In genomic region chr8:12445258-12445657, GRCm38 (mm10) we compare ENCODE assay signal across 22 mouse cellular contexts. TPM values are rescaled to one million over a fixed set of nuclear protein-coding genes. Genes with fewer than 3 reads are reported as not detected.
DNase-seq lines count a peak whose midpoint lies in the region; ATAC-seq and TF ChIP-seq lines count a peak whose summit lies in the region.
"Had no signal": no experiment of that assay in that cellular context is flagged by ENCODE, and none has a peak within 500 bp of the region (broad histone marks: within the 10 kb centered on the region; RNA-seq: fewer than 3 reads in every experiment).

No protein-coding gene starts in this region.

- H3K27ac ChIP-seq in forebrain, embryonic 10.5 days = peak overlapping the region; percentile 35; the same call in 1 of the 2 replicates
- H3K27ac ChIP-seq in forebrain, postnatal 0 days (ENCODE audit: low read depth, low read length) = no peak overlapping the region
- H3K27ac ChIP-seq in forebrain, embryonic 16.5 days (ENCODE audit: low read length) = no peak overlapping the region
- H3K27ac ChIP-seq in forebrain, embryonic 11.5 days (ENCODE audit: low read depth, low read length) = no peak overlapping the region
- H3K27ac ChIP-seq: embryonic facial prominence, embryonic 13.5 days; embryonic facial prominence, embryonic 15.5 days had no signal

- H3K4me3 ChIP-seq in forebrain, embryonic 10.5 days = no peak overlapping the region
- no peak overlapping the region for H3K4me3 ChIP-seq in forebrain, postnatal 0 days (ENCODE audit: low read depth, low read length)
- H3K4me3 ChIP-seq in forebrain, embryonic 16.5 days (replicated peaks; ENCODE audit: low read length) = no peak overlapping the region
- H3K4me3 ChIP-seq in forebrain, embryonic 11.5 days (ENCODE audit: low read depth, low read length) = no peak overlapping the region
- H3K4me3 ChIP-seq: embryonic facial prominence, embryonic 13.5 days; embryonic facial prominence, embryonic 15.5 days; erythroblast, embryonic 14.5 days had no signal

- WGBS in forebrain, embryonic 10.5 days = 72% methylated on average over 2 of the region's 2 CpGs
- WGBS in forebrain, postnatal 0 days = 83% methylated on average over 2 of the region's 2 CpGs
- 66% methylated on average over 2 of the region's 2 CpGs for WGBS in forebrain, embryonic 16.5 days
- WGBS in forebrain, embryonic 11.5 days = 67% methylated on average over 2 of the region's 2 CpGs

- no peaks in the 10 kb centered on the region for H3K36me3 ChIP-seq in forebrain, embryonic 10.5 days (replicated peaks)
- no peaks in the 10 kb centered on the region for H3K36me3 ChIP-seq in forebrain, postnatal 0 days (ENCODE audit: insufficient read depth)
- H3K36me3 ChIP-seq in forebrain, embryonic 16.5 days (ENCODE audit: control insufficient read depth, insufficient read depth) = no peaks in the 10 kb centered on the region
- no peaks in the 10 kb centered on the region for H3K36me3 ChIP-seq in forebrain, embryonic 11.5 days (ENCODE audit: control insufficient read depth, insufficient read depth, low read length)
- H3K36me3 ChIP-seq: embryonic facial prominence, embryonic 13.5 days; embryonic facial prominence, embryonic 15.5 days had no signal

- no peak overlapping the region for H3K9ac ChIP-seq in forebrain, postnatal 0 days
- no peak overlapping the region for H3K9ac ChIP-seq in forebrain, embryonic 16.5 days (replicated peaks; ENCODE audit: low read depth, low read length)
- H3K9ac ChIP-seq in forebrain, embryonic 11.5 days (ENCODE audit: low read length) = no peak overlapping the region
- H3K9ac ChIP-seq: embryonic facial prominence, embryonic 15.5 days had no signal

- H3K27me3 ChIP-seq in forebrain, embryonic 10.5 days (ENCODE audit: poor library complexity, severe bottlenecking) = peaks cover 55% of the 10 kb centered on the region
- no peaks in the 10 kb centered on the region for H3K27me3 ChIP-seq in forebrain, postnatal 0 days (ENCODE audit: insufficient read depth, low read length)
- H3K27me3 ChIP-seq in forebrain, embryonic 16.5 days (replicated peaks; ENCODE audit: control insufficient read depth, insufficient read depth, low read length) = no peaks in the 10 kb centered on the region
- peaks cover 5% of the 10 kb centered on the region; the same call in 1 of the 2 replicates for H3K27me3 ChIP-seq in forebrain, embryonic 11.5 days (ENCODE audit: control insufficient read depth, insufficient read depth, low read length)

- TF ChIP-seq CTCF in forebrain, postnatal 0 days (IDR thresholded peaks at IDR 0.05; ENCODE audit: low read depth) = no peak

- DNase-seq in forebrain, embryonic 10.5 days (ENCODE audit: extremely low spot score, low spot score) = no peak
- DNase-seq in forebrain, postnatal 0 days = no peak
- no peak for DNase-seq in forebrain, embryonic 11.5 days (ENCODE audit: low spot score)
- peak; percentile 60 for DNase-seq in ES-CJ7 (ENCODE audit: low read depth, low spot score)
- DNase-seq: adrenal gland, adult 2 months; adrenal gland, postnatal 10 days; adrenal gland, postnatal 25 days; B cell, adult 2 months; cerebellum, adult 11 months; cerebellum, adult 18-20 months; cerebellum, adult 8-10 months; cerebellum, adult 9-11 months; cerebellum, postnatal 14 days; cerebellum, postnatal 36 days had no signal

- no peak for ATAC-seq in forebrain, postnatal 0 days
- ATAC-seq in forebrain, embryonic 16.5 days = 0 out of 2 replicates have a peak, but pooled peaks have one; percentile 13
- ATAC-seq in forebrain, embryonic 11.5 days (replicated peaks; ENCODE audit: low FRiP score) = no peak
- ATAC-seq: CD4-positive, CD25-positive, alpha-beta regulatory T cell, adult 4 months had no signal

- H3K4me1 ChIP-seq in forebrain, embryonic 10.5 days = peaks cover 30% of the 10 kb centered on the region
- peaks cover 5% of the 10 kb centered on the region; the same call in 1 of the 2 replicates for H3K4me1 ChIP-seq in forebrain, postnatal 0 days (ENCODE audit: insufficient read depth)
- H3K4me1 ChIP-seq in forebrain, embryonic 16.5 days (replicated peaks; ENCODE audit: control insufficient read depth, insufficient read depth, low read length) = peaks cover 11% of the 10 kb centered on the region
- H3K4me1 ChIP-seq in forebrain, embryonic 11.5 days (replicated peaks; ENCODE audit: control insufficient read depth, insufficient read depth, low read length) = peaks cover 10% of the 10 kb centered on the region

- H3K9me3 ChIP-seq in forebrain, embryonic 10.5 days = peaks cover 6% of the 10 kb centered on the region; the same call in 1 of the 2 replicates
- H3K9me3 ChIP-seq in forebrain, postnatal 0 days (ENCODE audit: low read length) = no peaks in the 10 kb centered on the region
- no peaks in the 10 kb centered on the region; the same call in 1 of the 2 replicates for H3K9me3 ChIP-seq in forebrain, embryonic 16.5 days (ENCODE audit: control insufficient read depth, low read length)
- H3K9me3 ChIP-seq in forebrain, embryonic 11.5 days (ENCODE audit: control insufficient read depth, low read length) = no peaks in the 10 kb centered on the region; the same call in 1 of the 2 replicates
- H3K9me3 ChIP-seq: embryonic facial prominence, embryonic 13.5 days; embryonic facial prominence, embryonic 15.5 days had no signal

- no peak overlapping the region for H3K4me2 ChIP-seq in forebrain, postnatal 0 days (ENCODE audit: low read depth)
- H3K4me2 ChIP-seq in forebrain, embryonic 16.5 days (ENCODE audit: low read length) = no peak overlapping the region
- H3K4me2 ChIP-seq in forebrain, embryonic 11.5 days (ENCODE audit: low read depth, low read length, severe bottlenecking) = no peak overlapping the region
- H3K4me2 ChIP-seq: embryonic facial prominence, embryonic 15.5 days had no signal

RNA-seq across cellular contexts. Expression of gene Sox1, which starts 50.2 kb away (rescaled TPM):
- polyA plus RNA-seq in forebrain, embryonic 10.5 days (2016; fragmentation: Nextera tagmentation; extraction: Ambion mirVana) = 4.2 and 4.3 TPM in 2 replicates
- total RNA-seq in forebrain, postnatal 0 days (2014; rRNA removed) = 22.5 and 36.5 TPM in 2 replicates
- polyA plus RNA-seq in forebrain, postnatal 0 days (2015; fragmentation: Nextera tagmentation; extraction: Ambion mirVana) = 2.6 and 4.3 TPM in 2 replicates
- polyA plus RNA-seq in forebrain, embryonic 16.5 days (2015; fragmentation: Nextera tagmentation; extraction: Ambion mirVana) = 4.4 and 4.5 TPM in 2 replicates
- 11.3 and 12.4 TPM in 2 replicates for polyA plus RNA-seq in forebrain, embryonic 11.5 days (2014; fragmentation: Nextera tagmentation; extraction: Ambion mirVana)
- total RNA-seq: adrenal gland, adult 2 months; adrenal gland, postnatal 10 days; adrenal gland, postnatal 25 days; CH12.LX; common myeloid progenitor, adult 5-6 weeks; MEL had no signal
- polyA plus RNA-seq: CD4-positive, CD25-positive, alpha-beta regulatory T cell, adult 4 months; embryonic facial prominence, embryonic 13.5 days had no signal
